Mouse (Mus musculus) lung, embryonic 14.5 days (tissue): Measurements from ENCODE around the gene Gsk3b. TPM values are rescaled to one million over a fixed set of nuclear protein-coding genes. Genes with fewer than 3 reads are reported as not detected.

ENCODE experiments used
- ATAC-seq: fragments of 200-750 bp; cut with Nextera tagmentation; 2 replicates; pipeline ENCODE4 v1.8.0; 2017; ENCODE audit warnings: mild to moderate bottlenecking, moderate TSS enrichment, moderate library complexity; ENCODE audit not compliant: insufficient read depth
- DNase-seq: peaks from one replicate; pipeline ENCODE4 v3.0.0-alpha.2; 2015
- H3K27ac ChIP-seq: fragments of 300-500 bp; sonication (generic); 2 replicates; pipeline ENCODE4 v1.5.1; 2014; ENCODE audit warnings: low read depth, mild to moderate bottlenecking, moderate library complexity
- H3K27me3 ChIP-seq: fragments of 300-500 bp; sonication (generic); 2 replicates; pipeline ENCODE4 v1.6.1; 2014; ENCODE audit warnings: low read length, control low read depth; ENCODE audit not compliant: insufficient read depth
- H3K36me3 ChIP-seq: fragments of 300-500 bp; sonication (generic); 2 replicates; pipeline ENCODE4 v1.6.1; 2014; ENCODE audit warnings: control low read depth; ENCODE audit not compliant: insufficient read depth
- H3K4me1 ChIP-seq: fragments of 300-500 bp; sonication (generic); 2 replicates; pipeline ENCODE4 v1.6.1; 2014; ENCODE audit warnings: antibody characterized with exemption, control low read depth; ENCODE audit not compliant: insufficient read depth
- H3K4me2 ChIP-seq: fragments of 300-500 bp; sonication (generic); 2 replicates; pipeline ENCODE4 v1.6.1; 2014; ENCODE audit warnings: mild to moderate bottlenecking
- H3K4me3 ChIP-seq: fragments of 300-500 bp; sonication (generic); 2 replicates; pipeline ENCODE4 v1.5.1; 2014; ENCODE audit warnings: low read depth, low read length
- H3K9ac ChIP-seq: fragments of 300-500 bp; sonication (generic); 2 replicates; pipeline ENCODE4 v1.6.1; 2014
- H3K9me3 ChIP-seq: fragments of 300-500 bp; sonication (generic); 2 replicates; pipeline ENCODE4 v1.6.1; 2016; ENCODE audit warnings: low read depth, low read length, control low read depth
- CTCF ChIP-seq: IDR thresholded peaks from 2 replicates; pipeline ENCODE4 v1.5.1; 2016; ENCODE audit warnings: antibody characterized with exemption, low read depth
- WGBS: fragments of 180-500 bp; shearing (Covaris S2); extraction: QIAGEN DNeasy Blood & Tissue Kit; methylation state at CpG from one replicate; pipeline ENCODE4 v1.1.7; 2014; 5-methylcytosine and 5-hydroxymethylcytosine counted together
- polyA plus RNA-seq: library from polyadenylated mRNA; unstranded; fragments of >200 nt; fragmentation: Nextera tagmentation; extraction: Ambion mirVana; gene quantifications from 2 replicates; pipeline ENCODE4 v1.2.1, GENCODE M21; 2014

Gene Gsk3b
- polyA plus RNA-seq, 1 experiment from 2014 or later: 63.0 TPM

- 54% methylated on average over 1 of the region's 1 CpGs for WGBS
- no peak overlapping the region for H3K9ac ChIP-seq
- no peaks in the 10 kb centered on the region for H3K4me1 ChIP-seq
- no peaks in the 10 kb centered on the region for H3K27me3 ChIP-seq
- H3K36me3 ChIP-seq: no peaks in the 10 kb centered on the region
- no peak overlapping the region for H3K27ac ChIP-seq
- TF ChIP-seq CTCF: no peak
- H3K4me3 ChIP-seq: no peak overlapping the region
- no peak for DNase-seq
- no peaks in the 10 kb centered on the region for H3K9me3 ChIP-seq
- no peak overlapping the region for H3K4me2 ChIP-seq
- no peak for ATAC-seq
Measured at GRCm38 (mm10) chr16:38080201-38080600, 8.6 kb upstream of the Gsk3b start.

DNA sequence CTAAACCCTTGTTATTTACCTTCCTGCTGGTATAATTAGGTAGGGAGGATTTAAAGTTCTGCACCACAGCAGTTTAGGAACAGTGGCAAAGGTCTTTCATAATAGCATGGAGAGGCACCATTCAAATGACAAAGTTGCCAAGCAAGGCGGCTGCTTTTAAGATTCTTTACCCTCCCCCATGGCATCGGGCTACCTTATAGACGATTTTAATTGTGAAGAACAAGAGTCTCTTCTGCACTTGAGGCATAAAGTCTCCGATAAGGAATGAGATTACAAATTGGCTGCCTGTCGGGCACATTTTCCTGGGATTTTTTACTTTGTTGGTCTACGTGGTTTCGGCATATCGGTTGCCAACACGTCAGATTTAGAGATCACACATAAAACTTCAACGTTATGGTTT lies 1.6 kb upstream of the Gsk3b start:
- H3K4me3 ChIP-seq: peak overlapping the region; percentile 96
- no peaks in the 10 kb centered on the region for H3K4me1 ChIP-seq
- H3K27ac ChIP-seq: peak overlapping the region; percentile 100
- H3K4me2 ChIP-seq: peak overlapping the region; percentile 80
- DNase-seq: peak; percentile 52
- H3K9me3 ChIP-seq: no peaks in the 10 kb centered on the region
- H3K27me3 ChIP-seq: no peaks in the 10 kb centered on the region
- TF ChIP-seq CTCF: no peak
- WGBS: 19% methylated on average over 10 of the region's 10 CpGs
- peak overlapping the region; percentile 92 for H3K9ac ChIP-seq
- H3K36me3 ChIP-seq: no peaks in the 10 kb centered on the region
- no peak for ATAC-seq

GRCm38 (mm10) chr16:38087645-38088125 lies 1.1 kb upstream of the Gsk3b start:
- Histone ChIP-seq H3K27me3 (no peaks in the 10 kb centered on the region), H3K9ac (peak overlapping the region; percentile 92), H3K4me2 (peak overlapping the region; percentile 80), H3K9me3 (no peaks in the 10 kb centered on the region), H3K27ac (peak overlapping the region; percentile 100), H3K4me1 (no peaks in the 10 kb centered on the region; the same call in 1 of the 2 replicates), H3K4me3 (peak overlapping the region; percentile 96), H3K36me3 (no peaks in the 10 kb centered on the region)
- WGBS: 3% methylated on average over 11 of the region's 11 CpGs
- TF ChIP-seq CTCF: peak; percentile 32; the same call in 1 of the 2 replicates
- ATAC-seq: no peak
- peak; percentile 63 for DNase-seq

GRCm38 (mm10) chr16:38088126-38088628 lies 624 bp upstream of the Gsk3b start:
- H3K9ac ChIP-seq: peak overlapping the region; percentile 92
- H3K4me1 ChIP-seq: peaks cover 3% of the 10 kb centered on the region; the same call in 1 of the 2 replicates
- no peaks in the 10 kb centered on the region for H3K9me3 ChIP-seq
- no peak for TF ChIP-seq CTCF
- H3K4me3 ChIP-seq: peak overlapping the region; percentile 96
- no peaks in the 10 kb centered on the region for H3K36me3 ChIP-seq
- no peaks in the 10 kb centered on the region for H3K27me3 ChIP-seq
- ATAC-seq: peak; percentile 28
- peak overlapping the region; percentile 100 for H3K27ac ChIP-seq
- DNase-seq: peak; percentile 89
- under 1% methylated on average over 40 of the region's 40 CpGs for WGBS
- peak overlapping the region; percentile 80 for H3K4me2 ChIP-seq

DNA sequence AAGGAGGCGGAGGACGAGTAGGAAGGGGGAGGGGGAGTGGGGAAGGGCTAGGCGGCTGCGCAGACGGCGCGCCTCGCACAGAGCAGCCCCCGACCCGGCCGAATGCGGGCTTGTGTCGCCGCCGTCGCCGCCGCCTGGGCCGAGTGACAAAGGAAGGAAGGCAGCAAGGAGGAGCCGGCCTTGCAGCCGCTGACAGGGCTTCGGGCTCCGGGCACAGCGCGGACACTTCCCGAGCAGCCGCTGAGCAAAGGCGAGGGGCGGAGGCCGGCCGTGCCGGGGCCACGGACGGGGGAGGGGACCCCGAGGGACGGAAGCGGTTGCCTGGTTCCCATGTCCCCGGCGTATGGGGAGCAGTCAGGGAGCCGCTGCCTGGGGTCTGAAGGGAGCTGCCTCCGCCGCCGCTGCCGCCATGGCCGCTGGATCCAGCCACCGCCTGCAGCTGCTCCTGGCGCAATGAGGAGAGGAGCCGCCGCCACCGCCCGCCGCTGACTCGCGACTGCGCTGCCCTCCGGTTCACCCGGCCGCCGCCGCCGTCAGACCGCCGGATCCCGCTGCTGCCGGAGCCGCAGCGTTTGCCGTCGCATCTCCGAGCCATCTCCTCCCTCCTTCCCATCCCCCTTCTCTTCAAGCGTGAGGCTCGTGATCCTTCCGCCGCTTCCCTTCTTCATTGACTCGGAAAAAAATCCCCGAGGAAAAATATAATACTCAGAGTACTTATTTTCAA lies 808 bp downstream of the Gsk3b start:
- peaks cover 5% of the 10 kb centered on the region; the same call in 1 of the 2 replicates for H3K36me3 ChIP-seq
- peaks cover 6% of the 10 kb centered on the region; the same call in 1 of the 2 replicates for H3K4me1 ChIP-seq
- H3K9me3 ChIP-seq: no peaks in the 10 kb centered on the region
- TF ChIP-seq CTCF: no peak
- no peaks in the 10 kb centered on the region for H3K27me3 ChIP-seq
- peak overlapping the region; percentile 100 for H3K27ac ChIP-seq
- H3K4me2 ChIP-seq: peak overlapping the region; percentile 82
- H3K9ac ChIP-seq: peak overlapping the region; percentile 97
- H3K4me3 ChIP-seq: peak overlapping the region; percentile 96
- ATAC-seq (peak; percentile 10), DNase-seq (peak; percentile 81)
- WGBS: under 1% methylated on average over 65 of the region's 76 CpGs

DNA sequence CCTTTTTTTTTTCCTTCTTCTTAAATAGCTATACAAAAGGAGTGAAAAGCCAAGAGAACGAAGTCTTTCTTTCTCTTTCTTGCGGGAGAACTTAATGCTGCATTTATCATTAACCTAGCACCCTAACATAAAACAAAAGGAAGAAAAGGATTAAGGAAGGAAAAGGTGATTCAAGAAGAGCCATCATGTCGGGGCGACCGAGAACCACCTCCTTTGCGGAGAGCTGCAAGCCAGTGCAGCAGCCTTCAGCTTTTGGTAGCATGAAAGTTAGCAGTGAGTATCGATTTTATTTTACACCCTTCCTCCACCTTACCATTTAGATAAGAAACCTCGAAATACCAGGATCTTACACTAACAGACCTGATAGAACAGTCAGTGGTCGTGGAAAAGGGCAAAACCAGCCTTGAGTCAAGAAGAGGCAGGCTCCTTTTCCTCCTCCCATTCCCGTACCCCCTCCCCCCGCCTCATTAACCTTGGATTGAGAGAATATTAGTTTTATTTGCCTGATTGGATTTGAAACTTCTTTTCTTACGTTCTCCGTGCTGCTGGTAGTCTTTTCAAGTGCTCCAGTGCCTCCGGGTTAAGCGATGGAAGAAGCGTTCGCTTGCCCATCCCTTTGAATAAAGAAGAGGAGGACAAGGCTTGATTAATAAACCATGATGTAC lies 1.7 kb downstream of the Gsk3b start:
- WGBS: under 1% methylated on average over 17 of the region's 17 CpGs
- no peak for TF ChIP-seq CTCF
- Histone ChIP-seq H3K36me3 (peaks cover 11% of the 10 kb centered on the region; the same call in 1 of the 2 replicates), H3K27ac (peak overlapping the region; percentile 100; the same call in 1 of the 2 replicates), H3K4me3 (peak overlapping the region; percentile 96), H3K4me2 (peak overlapping the region; percentile 82), H3K9me3 (no peaks in the 10 kb centered on the region), H3K27me3 (no peaks in the 10 kb centered on the region), H3K4me1 (peaks cover 6% of the 10 kb centered on the region; the same call in 1 of the 2 replicates), H3K9ac (peak overlapping the region; percentile 97)
- DNase-seq: peak; percentile 38
- no peak for ATAC-seq
